Mouse (Mus musculus): ENCODE results near the gene Mrps25. TPM values are rescaled to one million over a fixed set of nuclear protein-coding genes. Genes with fewer than 3 reads are reported as not detected.

Mrps25 gene
- polyA plus RNA-seq, 1 experiment, result 5.6 TPM

DNA sequence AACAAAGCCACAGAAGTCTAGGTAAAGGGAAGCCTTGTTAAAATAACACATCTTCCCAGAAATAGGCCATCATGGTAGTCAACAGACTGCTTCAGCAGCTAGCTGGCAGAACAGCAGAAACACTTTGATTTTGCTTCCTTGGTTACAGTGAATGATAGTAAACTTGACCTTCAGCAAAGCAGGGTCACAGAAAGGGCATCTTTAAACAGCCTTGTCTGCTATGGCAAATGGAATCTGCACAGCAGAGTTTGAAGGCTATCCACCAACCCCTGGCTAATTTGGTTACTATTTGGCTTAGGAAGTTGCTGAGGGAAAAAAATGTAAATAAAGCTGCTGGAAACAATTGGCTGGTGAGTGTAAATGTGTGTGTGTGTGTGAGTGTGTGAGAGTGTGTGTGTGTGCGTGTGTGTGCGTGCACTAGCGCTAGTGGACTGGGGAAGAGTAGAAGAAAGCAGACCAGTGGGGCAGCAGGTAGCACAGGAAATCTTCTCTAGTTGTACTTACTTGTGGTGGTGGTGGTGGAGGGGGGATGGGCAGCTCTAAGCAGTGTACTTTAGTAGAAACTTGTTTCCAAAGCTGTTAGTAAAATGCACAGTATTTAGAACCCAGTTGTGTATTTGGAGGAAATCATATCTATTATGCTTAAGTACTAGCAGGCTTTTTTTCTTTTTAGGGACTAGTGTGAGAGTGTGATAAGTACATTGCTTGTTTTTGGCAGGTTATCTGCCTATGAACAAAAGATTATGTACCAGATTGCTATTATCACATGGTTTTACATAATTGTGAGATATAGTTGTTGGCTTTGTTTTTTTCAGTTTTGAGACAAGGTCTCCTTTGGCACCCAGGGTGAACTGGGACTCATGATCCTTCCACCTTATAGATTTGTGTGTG is 51.6 kb downstream of the Mrps25 start:
- peaks cover 11% of the 10 kb centered on the region for H3K4me1 ChIP-seq (ENCODE audit: control insufficient read depth, insufficient read depth, low read length)
- no peak overlapping the region for H3K4me3 ChIP-seq (replicated peaks; ENCODE audit: extremely low read depth, low read depth, low read length)
- no peak for DNase-seq
- 40% methylated on average over 3 of the region's 3 CpGs for WGBS
- TF ChIP-seq POLR2A (IDR thresholded peaks at IDR 0.05; ENCODE audit: borderline replicate concordance, extremely low read depth, low read depth, low read length) (no peak), CTCF (IDR thresholded peaks at IDR 0.05; ENCODE audit: insufficient read depth, low read length) (no peak)

DNA sequence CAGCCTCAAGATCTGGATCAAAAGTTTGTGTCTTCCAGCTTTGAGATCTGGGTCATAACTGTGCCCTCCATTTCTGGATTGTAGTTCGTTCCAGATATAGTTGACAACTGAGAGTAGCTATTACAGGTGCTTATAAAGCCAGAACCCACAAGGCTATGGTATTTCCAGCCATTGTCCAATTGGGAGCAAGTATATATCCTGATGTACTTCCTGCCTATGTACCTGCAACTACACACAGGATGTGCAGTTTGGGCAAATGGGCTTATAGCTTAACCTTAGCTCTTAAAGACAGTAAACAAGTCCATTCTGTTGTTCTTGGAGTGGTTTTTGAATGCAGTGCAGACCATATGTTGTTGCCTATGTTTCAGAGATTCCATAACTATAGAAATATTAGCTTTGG is 52.4 kb downstream of the Mrps25 start:
- no peak for DNase-seq
- no peak overlapping the region for H3K4me3 ChIP-seq (replicated peaks; ENCODE audit: extremely low read depth, low read depth, low read length)
- peaks cover 11% of the 10 kb centered on the region for H3K4me1 ChIP-seq (ENCODE audit: control insufficient read depth, insufficient read depth, low read length)
- WGBS, result 78% methylated on average over 1 of the region's 1 CpGs
- TF ChIP-seq CTCF (IDR thresholded peaks at IDR 0.05; ENCODE audit: insufficient read depth, low read length), result no peak
- TF ChIP-seq POLR2A (IDR thresholded peaks at IDR 0.05; ENCODE audit: borderline replicate concordance, extremely low read depth, low read depth, low read length), result no peak

DNA sequence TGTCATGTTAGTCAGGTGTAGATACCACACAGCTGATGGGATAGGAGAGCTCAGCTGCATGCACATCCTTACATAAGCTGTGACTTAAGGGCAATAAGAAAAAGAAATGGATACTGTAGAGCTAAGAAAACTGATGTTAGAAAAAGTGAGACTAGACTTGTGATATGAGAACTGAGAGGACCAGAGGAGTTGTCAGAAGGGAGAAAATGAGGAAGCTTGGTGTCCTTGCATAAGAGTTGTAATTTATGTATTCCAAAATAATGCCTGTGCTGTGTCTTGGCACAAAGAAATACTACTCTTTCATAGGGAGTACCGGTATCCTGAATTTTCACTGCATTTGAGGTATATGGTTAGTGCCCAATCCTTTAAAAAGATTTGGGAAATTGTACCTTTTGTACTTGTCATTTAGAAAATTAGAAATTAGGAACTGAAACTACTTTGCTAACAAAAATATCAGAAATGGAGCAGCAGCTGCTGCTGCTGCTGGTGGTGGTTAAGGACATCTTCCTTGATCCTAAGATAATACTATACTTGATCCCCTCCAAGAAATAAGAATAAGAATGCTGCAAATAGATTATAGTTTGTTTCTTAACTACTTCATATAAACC is 56.9 kb downstream of the Mrps25 start:
- WGBS, result 87% methylated on average over 1 of the region's 1 CpGs
- no peak for TF ChIP-seq POLR2A (IDR thresholded peaks at IDR 0.05; ENCODE audit: borderline replicate concordance, extremely low read depth, low read depth, low read length)
- DNase-seq, result no peak
- no peak overlapping the region for H3K4me3 ChIP-seq (replicated peaks; ENCODE audit: extremely low read depth, low read depth, low read length)
- H3K4me1 ChIP-seq (ENCODE audit: control insufficient read depth, insufficient read depth, low read length), result peaks cover 8% of the 10 kb centered on the region

DNA sequence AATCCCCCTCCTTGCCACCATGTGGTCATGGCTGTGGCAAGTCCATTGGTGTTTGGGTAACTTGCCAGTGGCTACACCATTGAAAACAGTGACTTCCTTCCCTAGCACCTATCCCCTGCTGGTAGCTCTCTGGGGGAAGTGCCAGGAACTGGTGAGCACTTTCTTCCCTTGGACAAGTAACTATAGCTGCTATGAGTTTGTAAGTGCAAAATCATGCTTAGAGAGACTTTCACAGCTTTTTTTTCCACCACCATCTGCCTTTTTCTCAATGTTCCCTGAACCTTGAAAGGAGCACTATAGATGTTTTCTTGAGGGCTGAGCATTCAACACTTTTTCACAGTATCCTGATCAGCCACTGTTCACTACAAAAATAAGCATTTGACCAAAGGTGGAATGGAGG is 59.3 kb downstream of the Mrps25 start:
- TF ChIP-seq CTCF (IDR thresholded peaks at IDR 0.05; ENCODE audit: insufficient read depth, low read length) (no peak), POLR2A (IDR thresholded peaks at IDR 0.05; ENCODE audit: borderline replicate concordance, extremely low read depth, low read depth, low read length) (no peak)
- H3K4me3 ChIP-seq (replicated peaks; ENCODE audit: extremely low read depth, low read depth, low read length), result no peak overlapping the region

More for the DNA sequence above, 59.3 kb downstream of the Mrps25 start:
- no peak for DNase-seq
- H3K4me1 ChIP-seq (ENCODE audit: control insufficient read depth, insufficient read depth, low read length), result no peaks in the 10 kb centered on the region

Other genes starting within 250 kb of the Mrps25 start
- 31.2 and 32.6 TPM in 2 replicates for gene Fgd5, start 205.2 kb downstream of the Mrps25 start, polyA plus RNA-seq (2012; rRNA removed)
- 15.0 and 22.1 TPM in 2 replicates for gene Nr2c2, start 92.6 kb downstream of the Mrps25 start, polyA plus RNA-seq (2012; rRNA removed)
- gene Rbsn, start 30.9 kb upstream of the Mrps25 start, polyA plus RNA-seq (2012; rRNA removed), result 9.7 and 13.3 TPM in 2 replicates
- not detected in 2 replicates for gene Trh, start 60.6 kb upstream of the Mrps25 start, polyA plus RNA-seq (2012; rRNA removed)

Data from lung, adult 2 months (tissue).